Mouse (Mus musculus) pancreas, adult 10 weeks (tissue): ENCODE data around the gene Wipf1. TPM values are rescaled to one million over a fixed set of nuclear protein-coding genes. Genes with fewer than 3 reads are reported as not detected.

Experiments used
- polyA plus RNA-seq: library from polyadenylated mRNA; stranded (reverse); fragments of 350-450 nt; fragmentation: Illumina TruSeq; extraction: RNeasy Lipid Tissue Mini Kit (QIAGEN cat#74804); gene quantifications from one replicate; pipeline ENCODE4 v1.2.3, GENCODE M21; 2015; ENCODE audit warnings: low read depth, low replicate concordance; ENCODE audit not compliant: insufficient read depth

Wipf1 gene
- polyA plus RNA-seq: 3.7 TPM

GRCm38 (mm10) chr2:73529356-73530330 is at the start of gene Wipf1:
TSS of gene Wipf1 (minus strand) at chr2:73529734.

GRCm38 (mm10) chr2:73386356-73387046 is 143.0 kb downstream of the Wipf1 start, which contains the start of gene Gpr155:
TSS of gene Gpr155 (minus strand) at chr2:73386572.

Other genes with a start within 250 kb of the Wipf1 start
- 4.2 TPM for gene Scrn3, start 217.1 kb downstream of the Wipf1 start, polyA plus RNA-seq
- gene Cir1, start 217.0 kb downstream of the Wipf1 start, polyA plus RNA-seq: 6.0 TPM
- gene Gpr155, start 143.2 kb downstream of the Wipf1 start, polyA plus RNA-seq: 0.50 TPM
- not detected for gene Chrna1, start 50.6 kb upstream of the Wipf1 start, polyA plus RNA-seq
- gene Chn1, start 245.6 kb upstream of the Wipf1 start, polyA plus RNA-seq: 3.9 TPM